9 mouse cellular contexts compared by ENCODE assay signal in genomic region chr6:119330506-119330905, GRCm38 (mm10). TPM values are rescaled to one million over a fixed set of nuclear protein-coding genes. Genes with fewer than 3 reads are reported as not detected.
DNase-seq lines count a peak whose midpoint lies in the region; ATAC-seq and TF ChIP-seq lines count a peak whose summit lies in the region.
"Had no signal": no experiment of that assay in that cellular context is flagged by ENCODE, and none has a peak within 500 bp of the region (broad histone marks: within the 10 kb centered on the region; RNA-seq: fewer than 3 reads in every experiment).

TSS of gene Lrtm2 (minus strand) at chr6:119330766.

- WGBS in heart, embryonic 13.5 days: under 1% methylated on average over 30 of the region's 31 CpGs
- WGBS in forebrain, postnatal 0 days: 1% methylated on average over 30 of the region's 31 CpGs

- H3K9me3 ChIP-seq in heart, embryonic 13.5 days: no peaks in the 10 kb centered on the region
- no peaks in the 10 kb centered on the region for H3K9me3 ChIP-seq in forebrain, postnatal 0 days (ENCODE audit: low read length)

- no peak for ATAC-seq in heart, embryonic 13.5 days (ENCODE audit: extremely low read depth, insufficient number of reproducible peaks, low FRiP score, low TSS enrichment)
- ATAC-seq in forebrain, postnatal 0 days: peak; percentile 59
- ATAC-seq in erythroblast, adult 5-6 weeks (replicated peaks; ENCODE audit: low FRiP score, poor library complexity, severe bottlenecking): no peak

- H3K4me1 ChIP-seq in heart, embryonic 13.5 days: peaks cover 32% of the 10 kb centered on the region
- peaks cover 34% of the 10 kb centered on the region for H3K4me1 ChIP-seq in forebrain, postnatal 0 days (ENCODE audit: insufficient read depth)

- no peak for TF ChIP-seq POLR2A in myocyte (IDR thresholded peaks at IDR 0.05; ENCODE audit: insufficient read length, low read depth)

- no peak for DNase-seq in heart, adult 11 months
- DNase-seq in cerebellum, adult 11 months: peak; percentile 50
- peak; percentile 82 for DNase-seq in forebrain, postnatal 0 days
- peak; percentile 72 for DNase-seq in left cerebral cortex, adult 11 months (ENCODE audit: low spot score)
- DNase-seq in thymus, postnatal 25 days: peak; percentile 70

- peaks cover 97% of the 10 kb centered on the region for H3K27me3 ChIP-seq in heart, embryonic 13.5 days (replicated peaks)
- H3K27me3 ChIP-seq in forebrain, postnatal 0 days (ENCODE audit: insufficient read depth, low read length): no peaks in the 10 kb centered on the region
- peaks cover 38% of the 10 kb centered on the region for H3K27me3 ChIP-seq in myocyte (ENCODE audit: control insufficient read depth, insufficient read depth, insufficient read length)

- H3K36me3 ChIP-seq in heart, embryonic 13.5 days: no peaks in the 10 kb centered on the region
- H3K36me3 ChIP-seq in forebrain, postnatal 0 days (ENCODE audit: insufficient read depth): no peaks in the 10 kb centered on the region
- no peaks in the 10 kb centered on the region for H3K36me3 ChIP-seq in myocyte (ENCODE audit: control insufficient read depth, insufficient read depth)

- no peak within 1 kb of the TSS for H3ac ChIP-seq in myocyte (ENCODE audit: control insufficient read depth, insufficient read length)

- H3K27ac ChIP-seq in heart, embryonic 13.5 days (replicated peaks): no peak within 1 kb of the TSS
- H3K27ac ChIP-seq in forebrain, postnatal 0 days (ENCODE audit: low read depth, low read length): peak within 1 kb of the TSS; percentile 74

- no peak for TF ChIP-seq CTCF in forebrain, postnatal 0 days (IDR thresholded peaks at IDR 0.05; ENCODE audit: low read depth)

- H3K4me2 ChIP-seq in heart, embryonic 13.5 days: peak within 1 kb of the TSS; percentile 69
- peak within 1 kb of the TSS; percentile 78 for H3K4me2 ChIP-seq in forebrain, postnatal 0 days (ENCODE audit: low read depth)
- peak within 1 kb of the TSS; percentile 30 for H3K4me2 ChIP-seq in myocyte (ENCODE audit: low read depth)

- no peaks in the 10 kb centered on the region for H3K79me2 ChIP-seq in myocyte (ENCODE audit: control insufficient read depth, insufficient read depth)

- H3K4me3 ChIP-seq in heart, embryonic 13.5 days: peak within 1 kb of the TSS; percentile 49
- H3K4me3 ChIP-seq in forebrain, postnatal 0 days (ENCODE audit: low read depth, low read length): peak within 1 kb of the TSS; percentile 62
- no peak within 1 kb of the TSS for H3K4me3 ChIP-seq in myocyte

- no peak within 1 kb of the TSS for H3K9ac ChIP-seq in heart, embryonic 13.5 days
- H3K9ac ChIP-seq in forebrain, postnatal 0 days: peak within 1 kb of the TSS; percentile 74

TF ChIP-seq in myocyte, 11 proteins besides CTCF, POLR2A, EP300 and RAD21:
- TF ChIP-seq TCF3 (IDR thresholded peaks at IDR 0.05; ENCODE audit: insufficient read length, low read depth) (no peak), MYOG (IDR thresholded peaks at IDR 0.05; ENCODE audit: control insufficient read depth in 1 of 3, insufficient read depth in 1 of 3, insufficient read length in 2 of 3, low read depth in 2 of 3) (peak in 1 of 3 experiments; percentile 51)

RNA-seq across cellular contexts. Expression of gene Lrtm2, which starts in this region (rescaled TPM):
- polyA plus RNA-seq in heart, embryonic 13.5 days (2015; fragmentation: Nextera tagmentation; extraction: Ambion mirVana): 0.13 and 0.17 TPM in 2 replicates
- total RNA-seq in forebrain, postnatal 0 days (2014; rRNA removed): 12.8 and 17.8 TPM in 2 replicates
- 8.8 and 12.7 TPM in 2 replicates for polyA plus RNA-seq in forebrain, postnatal 0 days (2015; fragmentation: Nextera tagmentation; extraction: Ambion mirVana)
- polyA plus RNA-seq in myocyte (2012; fragmentation: generic; extraction: Trizol): 0.06 TPM
- not detected in 2 replicates for total RNA-seq in erythroblast, adult 5-6 weeks (2015; ENCODE audit: low replicate concordance)
- not detected in 2 replicates for total RNA-seq in erythroblast, adult 5-6 weeks (2017; ENCODE audit: low replicate concordance)
- total RNA-seq: CH12.LX had no signal

Comparison
In these comparisons a context has a peak if more than half of its experiments do, and no peak if none do; other contexts are left out.
1. RNA of gene Lrtm2 (total RNA-seq): 12.8 to 17.8 TPM in forebrain, postnatal 0 days; not detected in erythroblast, adult 5-6 weeks; every median in the first group is over 10 times any median in the second.
2. Peak in every context shown above with its lines, with median percentiles within 50 percentile points of each other: H3K4me2 ChIP-seq.